Mouse (Mus musculus) gonadal fat pad, adult 2 months (tissue): Measurements from ENCODE around the gene Smarca4. TPM values are rescaled to one million over a fixed set of nuclear protein-coding genes. Genes with fewer than 3 reads are reported as not detected.

Experiments
- DNase-seq: peaks from one replicate; pipeline ENCODE4 v3.0.0-alpha.2; 2012; ENCODE audit warnings: low read depth
- polyA plus RNA-seq: library from polyadenylated mRNA; depleted of rRNA; stranded (reverse); fragments of >200 nt; gene quantifications from 2 replicates; pipeline ENCODE4 v1.2.3, GENCODE M21; 2012; rRNA removed

Gene Smarca4
- polyA plus RNA-seq, 1 experiment, result 38.3 TPM

DNA sequence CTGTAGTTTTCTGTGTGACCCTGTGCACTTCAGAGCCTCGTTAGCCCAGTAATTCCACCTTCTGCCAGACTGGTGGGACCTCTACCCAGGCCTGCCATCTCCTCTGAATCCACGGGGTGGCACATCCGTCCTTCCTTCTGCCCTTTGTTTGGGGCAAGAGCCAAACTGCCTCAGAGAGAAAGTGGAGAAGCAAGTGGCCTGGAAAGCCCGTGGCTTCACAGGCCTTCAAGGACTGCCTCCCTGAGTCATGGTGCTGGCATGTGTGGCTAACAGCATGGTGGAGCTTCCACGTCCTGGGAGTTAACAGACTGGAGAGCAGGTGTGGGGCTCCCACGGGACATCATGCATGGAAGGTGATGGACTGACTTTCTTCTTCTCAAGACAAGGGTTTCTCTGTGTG lies 135.4 kb downstream of the Smarca4 start:
- no peak for DNase-seq

DNA sequence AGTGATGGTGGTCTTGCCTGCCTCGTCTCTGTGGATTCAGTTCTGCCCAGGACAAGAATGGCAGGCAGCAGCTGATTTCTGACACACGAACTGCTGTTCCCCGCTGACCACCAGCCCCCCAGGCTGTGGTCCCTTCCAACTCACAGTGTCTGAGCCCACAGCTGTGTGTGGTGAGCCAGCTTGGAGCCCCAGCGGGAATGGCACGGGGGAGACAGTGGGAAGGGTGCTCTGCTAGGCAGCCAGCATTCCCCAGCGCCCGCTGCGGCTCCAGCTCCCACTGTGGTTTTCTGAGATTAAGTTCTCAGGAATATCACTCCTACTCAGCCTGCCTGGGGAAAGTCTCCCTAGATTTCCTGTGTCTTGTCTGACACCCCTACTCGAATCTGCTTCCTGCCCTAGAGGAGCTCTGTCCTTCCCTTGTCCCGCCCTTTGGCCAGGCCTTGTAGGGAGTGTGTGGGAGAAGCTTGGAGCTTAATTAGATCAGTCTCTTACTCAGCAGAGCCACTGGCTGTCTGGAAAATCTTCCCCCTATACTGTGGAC lies 136.4 kb downstream of the Smarca4 start:
- DNase-seq, result no peak

Other genes with a start within 250 kb of the Smarca4 start
- 44.2 and 47.5 TPM in 2 replicates for gene Ilf3, start 248.3 kb upstream of the Smarca4 start, polyA plus RNA-seq
- gene Qtrt1, start 204.3 kb upstream of the Smarca4 start, polyA plus RNA-seq, result 15.1 and 19.6 TPM in 2 replicates
- 81.3 and 90.0 TPM in 2 replicates for gene Dnm2, start 191.3 kb upstream of the Smarca4 start, polyA plus RNA-seq
- 32.8 and 41.3 TPM in 2 replicates for gene Tmed1, start 105.9 kb upstream of the Smarca4 start, polyA plus RNA-seq
- gene AB124611, start 90.0 kb upstream of the Smarca4 start, polyA plus RNA-seq, result 3.4 and 3.5 TPM in 2 replicates
- gene Carm1, start 69.3 kb upstream of the Smarca4 start, polyA plus RNA-seq, result 63.2 and 67.0 TPM in 2 replicates
- gene Timm29, start 23.4 kb upstream of the Smarca4 start, polyA plus RNA-seq, result 28.3 and 35.8 TPM in 2 replicates
- 95.2 and 112 TPM in 2 replicates for gene Yipf2, start 23.3 kb upstream of the Smarca4 start, polyA plus RNA-seq
- gene Ldlr, start 107.3 kb downstream of the Smarca4 start, polyA plus RNA-seq, result 42.1 and 42.8 TPM in 2 replicates
- gene Spc24, start 144.1 kb downstream of the Smarca4 start, polyA plus RNA-seq, result 1.6 and 2.7 TPM in 2 replicates
- 29.5 and 33.5 TPM in 2 replicates for gene Kank2, start 182.6 kb downstream of the Smarca4 start, polyA plus RNA-seq
- 7.7 and 46.6 TPM in 2 replicates for gene Angptl8, start 219.3 kb downstream of the Smarca4 start, polyA plus RNA-seq
- gene Dock6, start 236.5 kb downstream of the Smarca4 start, polyA plus RNA-seq, result 76.2 and 76.8 TPM in 2 replicates